Mouse (Mus musculus): ENCODE data around the gene Klhl18.

DNA sequence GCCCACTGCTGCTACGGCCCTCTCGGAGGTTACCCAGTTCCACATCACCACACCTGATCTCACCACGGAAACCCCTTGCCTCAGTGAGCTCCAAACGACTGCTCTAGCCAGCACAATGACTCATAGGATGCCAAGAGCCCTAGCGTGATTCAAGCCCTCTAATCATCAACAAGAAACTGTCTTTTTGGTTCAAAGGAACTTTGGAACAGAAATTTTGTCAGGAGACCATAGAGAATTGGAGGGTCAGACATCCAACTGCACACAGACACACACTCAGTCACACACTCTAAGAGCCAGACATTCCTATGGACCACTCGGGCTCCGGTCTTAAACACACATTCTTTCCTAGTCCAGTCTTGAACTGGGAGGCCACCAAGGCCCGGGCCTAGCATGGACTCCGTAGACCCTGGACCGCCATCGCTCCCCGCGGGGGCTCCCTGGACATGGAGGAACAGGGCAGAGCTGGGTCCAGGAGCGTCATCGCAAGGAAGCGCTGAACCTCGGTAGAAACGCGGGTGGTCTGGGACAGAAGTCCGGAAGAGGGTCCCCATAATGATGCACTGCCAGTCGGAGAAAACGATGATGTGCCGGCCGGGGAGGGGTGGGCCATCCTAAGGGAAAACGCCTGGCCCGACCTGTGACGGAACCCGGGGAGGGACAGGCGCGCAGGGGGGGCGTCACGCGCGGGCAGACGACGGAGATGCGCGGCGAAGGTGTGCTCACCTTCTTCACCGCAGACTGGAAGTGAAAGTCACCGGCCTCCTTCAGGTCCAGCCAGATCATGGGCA is 69.0 kb downstream of the Klhl18 start:
- TF ChIP-seq CTCF (IDR thresholded peaks at IDR 0.05; ENCODE audit: low read depth, low read length) (no peak), POLR2A (IDR thresholded peaks at IDR 0.05; ENCODE audit: borderline replicate concordance, low read depth, low read length) (no peak)

Measured in bone marrow macrophage, adult 2 months (primary cell).